Mouse (Mus musculus): Measurements from ENCODE around the gene Gtf2h4. TPM values are rescaled to one million over a fixed set of nuclear protein-coding genes. Genes with fewer than 3 reads are reported as not detected.

Gtf2h4 gene
- 10 to 100 TPM; 28.3 to 37.7 TPM for polyA plus RNA-seq (2017; shearing (Covaris generic))

GRCm38 (mm10) chr17:35673416-35674035 lies at the start of gene Gtf2h4:
Gene Gtf2h4, minus strand, starts transcription at chr17:35673739.
- ATAC-seq = peak; percentile 99

- no peak for ATAC-seq
Measured at GRCm38 (mm10) chr17:35721676-35722075, 48.1 kb upstream of the Gtf2h4 start.

- no peak for ATAC-seq
Measured at GRCm38 (mm10) chr17:35720340-35720727, 46.8 kb upstream of the Gtf2h4 start.

GRCm38 (mm10) chr17:35719616-35720339 lies 46.2 kb upstream of the Gtf2h4 start:
- no peak for ATAC-seq

GRCm38 (mm10) chr17:35717080-35717479 lies 43.5 kb upstream of the Gtf2h4 start:
- no peak for ATAC-seq

- ATAC-seq = no peak
Measured at GRCm38 (mm10) chr17:35716114-35716513, 42.6 kb upstream of the Gtf2h4 start.

GRCm38 (mm10) chr17:35710705-35711347 lies 37.3 kb upstream of the Gtf2h4 start:
- no peak for ATAC-seq

GRCm38 (mm10) chr17:35708611-35709010 lies 35.1 kb upstream of the Gtf2h4 start:
- no peak for ATAC-seq

- ATAC-seq = peak; percentile 63
Measured at GRCm38 (mm10) chr17:35707929-35708328, 34.4 kb upstream of the Gtf2h4 start.

- peak; percentile 33 for ATAC-seq
Measured at GRCm38 (mm10) chr17:35705836-35706235, 32.3 kb upstream of the Gtf2h4 start.

GRCm38 (mm10) chr17:35704621-35705464 lies 31.3 kb upstream of the Gtf2h4 start, which contains the start of gene Ddr1:
Gene Ddr1, minus strand, starts transcription at chr17:35704621.
- peak; percentile 63 for ATAC-seq

- no peak for ATAC-seq
Measured at GRCm38 (mm10) chr17:35703751-35704271, 30.3 kb upstream of the Gtf2h4 start.

GRCm38 (mm10) chr17:35703065-35703464 lies 29.5 kb upstream of the Gtf2h4 start:
- ATAC-seq = no peak

GRCm38 (mm10) chr17:35702605-35703004 lies 29.1 kb upstream of the Gtf2h4 start:
- ATAC-seq = no peak

GRCm38 (mm10) chr17:35701978-35702461 lies 28.5 kb upstream of the Gtf2h4 start:
- no peak for ATAC-seq

GRCm38 (mm10) chr17:35701203-35701977 lies 27.9 kb upstream of the Gtf2h4 start:
- ATAC-seq = no peak

- ATAC-seq = peak; percentile 50
Measured at GRCm38 (mm10) chr17:35700371-35700961, 26.9 kb upstream of the Gtf2h4 start.

- no peak for ATAC-seq
Measured at GRCm38 (mm10) chr17:35699919-35700318, 26.4 kb upstream of the Gtf2h4 start.

GRCm38 (mm10) chr17:35698501-35698883 lies 25.0 kb upstream of the Gtf2h4 start:
- no peak for ATAC-seq

GRCm38 (mm10) chr17:35697759-35698500 lies 24.4 kb upstream of the Gtf2h4 start:
- ATAC-seq = no peak
